Mouse (Mus musculus): Measurements from ENCODE around the gene Adpgk. TPM values are rescaled to one million over a fixed set of nuclear protein-coding genes. Genes with fewer than 3 reads are reported as not detected.

Gene Adpgk
- total RNA-seq (2021) = 10 to 100 TPM; 11.3 to 12.6 TPM

- peak; percentile 99 for DNase-seq
- intact Hi-C loops (cut with DNase I) = loop anchor here (5.0 kb wide), 2 partner anchors 131 to 196 kb away; partner anchors contain the start of gene Arih1
These were observed at the start of gene Adpgk for GRCm38 (mm10) chr9:59290957-59291687. Gene Adpgk (plus strand): TSS chr9:59291558.

GRCm38 (mm10) chr9:59245181-59245580 lies 46.2 kb upstream of the Adpgk start:
- no peak for DNase-seq
- intact Hi-C loops (cut with DNase I) = no loop called here

DNA sequence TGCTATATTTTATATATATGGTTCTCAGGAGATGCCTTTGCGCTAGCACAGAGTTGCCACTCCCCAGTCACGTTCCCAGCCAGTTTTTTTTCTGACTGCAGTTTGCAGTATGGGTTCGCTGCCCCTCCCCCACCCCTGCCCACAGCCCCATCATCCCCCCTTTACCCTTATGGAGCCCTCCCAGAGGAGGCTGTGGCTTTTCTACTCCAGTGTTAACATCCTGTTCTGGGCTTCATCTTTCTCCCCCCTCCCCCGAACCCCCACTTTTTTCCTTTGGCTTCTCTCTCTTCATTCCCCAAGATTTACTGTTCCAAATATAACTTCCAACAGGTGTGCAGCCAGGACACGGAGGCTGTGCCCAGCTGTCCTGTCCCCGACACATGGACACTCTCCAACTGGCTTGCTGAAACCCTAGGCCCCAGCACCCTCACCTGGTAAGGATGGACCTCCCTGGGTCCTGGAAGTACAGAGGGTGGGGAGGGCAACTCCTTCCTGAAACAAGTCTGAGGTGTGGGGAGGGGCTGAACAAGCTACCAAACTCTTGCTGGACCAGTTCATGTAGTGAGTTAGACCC lies 44.8 kb upstream of the Adpgk start:
- no peak for DNase-seq
- intact Hi-C loops (cut with DNase I) = no loop called here

DNA sequence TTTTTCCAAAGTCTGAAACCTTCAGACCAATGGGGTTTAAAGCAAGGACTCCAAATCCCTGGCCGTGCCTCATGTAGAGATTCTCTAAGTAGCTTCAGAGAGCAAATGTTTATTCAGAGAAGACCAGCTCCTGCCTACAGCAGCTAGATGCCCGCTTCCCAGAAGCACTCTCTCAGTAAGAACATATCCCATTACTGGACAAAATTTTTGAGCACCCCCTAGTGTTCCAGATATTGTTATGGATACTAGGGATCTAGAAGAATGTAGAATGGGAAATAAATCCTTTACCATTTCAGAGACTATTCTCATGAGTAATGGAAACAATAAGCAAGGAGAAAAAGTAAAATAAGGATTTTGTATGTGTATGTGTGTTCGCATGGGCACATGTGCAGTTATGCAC lies 42.0 kb upstream of the Adpgk start:
- no peak for DNase-seq
- intact Hi-C loops (cut with DNase I) = no loop called here

GRCm38 (mm10) chr9:59250272-59250671 lies 41.1 kb upstream of the Adpgk start:
- DNase-seq = no peak
- intact Hi-C loops (cut with DNase I) = no loop called here

GRCm38 (mm10) chr9:59254716-59255421 lies 36.5 kb upstream of the Adpgk start:
- intact Hi-C loops (cut with DNase I) = no loop called here
- DNase-seq = no peak

DNA sequence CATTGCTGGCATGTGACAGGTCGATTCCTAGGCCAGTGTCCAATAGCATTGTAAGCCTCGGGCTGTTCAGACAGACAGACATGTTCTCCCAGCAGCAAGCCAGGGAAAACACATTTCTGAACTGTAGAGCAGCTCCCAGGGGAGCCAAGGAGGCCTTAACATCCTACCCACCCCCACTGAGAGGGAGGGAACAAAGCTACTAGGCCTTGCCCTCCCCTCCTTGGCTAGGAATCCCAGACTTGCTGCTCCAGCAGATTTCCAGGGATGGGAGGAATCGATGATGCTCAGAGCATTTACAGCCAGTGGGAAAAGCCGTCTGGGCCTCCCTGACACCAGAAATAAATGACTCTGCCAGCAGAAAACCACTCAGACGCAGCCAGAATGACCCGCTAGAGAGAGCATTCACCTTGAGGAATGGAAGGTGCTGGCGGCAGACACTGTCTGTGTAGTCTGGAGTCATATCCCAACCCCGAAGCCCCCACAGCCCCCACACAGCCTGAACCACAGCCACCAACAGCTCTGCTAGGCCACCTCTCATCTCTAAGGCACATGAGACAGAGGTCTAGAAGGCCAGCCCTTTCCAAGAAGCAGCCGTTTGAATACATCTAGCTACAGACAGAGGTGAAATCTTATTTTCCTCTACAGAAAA lies 31.4 kb upstream of the Adpgk start:
- peak in 1 of 2 experiments; percentile 35 for DNase-seq
- intact Hi-C loops (cut with DNase I) = no loop called here

GRCm38 (mm10) chr9:59266332-59266731 lies 25.0 kb upstream of the Adpgk start:
- intact Hi-C loops (cut with DNase I) = no loop called here

GRCm38 (mm10) chr9:59269728-59270127 lies 21.6 kb upstream of the Adpgk start:
- intact Hi-C loops (cut with DNase I) = loop anchor here (1.0 kb wide), 1 partner anchor 256 kb away; no protein-coding TSS in a partner anchor
- peak; percentile 83 to 84 for DNase-seq

More at GRCm38 (mm10) chr9:59266332-59266731, 25.0 kb upstream of the Adpgk start:
- DNase-seq = no peak

- no peak for DNase-seq
- intact Hi-C loops (cut with DNase I) = no loop called here
These were observed 20.3 kb upstream of the Adpgk start for GRCm38 (mm10) chr9:59271081-59271480.

DNA sequence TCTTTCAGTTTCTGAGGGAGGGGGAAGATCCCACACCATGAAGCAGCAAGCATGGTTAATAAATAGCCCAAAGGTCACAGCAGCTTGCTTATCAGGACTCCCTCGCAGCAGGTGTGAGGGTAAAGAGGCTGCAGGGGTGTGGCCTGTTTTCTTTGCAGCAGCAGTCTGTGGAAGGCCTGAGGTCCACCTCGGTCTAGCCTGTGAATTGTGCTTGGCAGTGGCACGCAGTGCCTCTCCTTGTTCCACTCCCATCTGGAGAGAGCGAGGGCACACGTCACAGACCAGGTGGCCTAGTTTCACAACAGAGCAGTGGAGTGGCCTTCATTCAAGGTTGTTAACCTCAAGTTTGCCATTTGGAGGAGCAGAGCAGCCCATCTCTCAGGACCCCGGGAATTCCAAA lies 19.6 kb upstream of the Adpgk start:
- peak; percentile 57 to 58 for DNase-seq
- intact Hi-C loops (cut with DNase I) = no loop called here

DNA sequence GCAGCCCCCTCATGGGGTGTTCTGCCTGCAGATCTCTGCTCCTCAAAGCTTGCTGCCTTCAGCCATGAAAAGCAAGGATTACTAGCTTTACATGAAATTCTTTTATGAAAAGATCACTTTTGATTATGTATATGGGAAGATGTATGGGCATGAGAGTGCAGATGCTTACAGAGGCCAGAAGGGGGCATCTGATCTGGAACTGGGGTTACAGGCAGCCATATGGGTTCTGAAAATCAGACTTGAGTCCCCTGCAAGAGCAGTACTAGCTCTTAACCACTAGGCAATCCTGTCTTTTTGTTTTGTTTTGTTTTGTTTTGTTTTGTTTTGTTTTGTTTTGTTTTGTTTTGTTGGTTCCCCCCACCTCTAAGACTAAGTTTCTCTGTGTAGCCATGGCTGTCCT lies 18.2 kb upstream of the Adpgk start:
- DNase-seq = no peak
- intact Hi-C loops (cut with DNase I) = no loop called here

GRCm38 (mm10) chr9:59274846-59275455 lies 16.4 kb upstream of the Adpgk start:
- DNase-seq = no peak
- intact Hi-C loops (cut with DNase I) = no loop called here

DNA sequence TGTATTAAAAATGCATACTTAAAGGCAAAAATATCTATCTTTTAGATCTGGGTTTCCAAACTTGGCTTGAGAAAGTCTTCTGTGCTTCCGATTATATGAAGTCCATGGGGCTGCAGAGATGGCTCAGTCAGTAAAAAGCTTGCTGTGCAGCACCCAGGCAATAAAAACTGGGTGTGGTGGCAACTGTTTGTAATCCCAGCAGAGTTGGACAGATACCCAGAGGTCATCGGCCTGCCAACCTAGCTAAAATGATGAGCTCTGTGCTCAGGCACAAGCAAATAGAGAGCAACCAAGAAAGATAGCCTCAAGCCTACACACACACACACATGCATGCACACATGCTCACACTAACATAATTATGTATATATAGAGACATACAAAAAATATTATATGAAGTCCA lies 13.2 kb upstream of the Adpgk start:
- intact Hi-C loops (cut with DNase I) = no loop called here
- no peak for DNase-seq

DNA sequence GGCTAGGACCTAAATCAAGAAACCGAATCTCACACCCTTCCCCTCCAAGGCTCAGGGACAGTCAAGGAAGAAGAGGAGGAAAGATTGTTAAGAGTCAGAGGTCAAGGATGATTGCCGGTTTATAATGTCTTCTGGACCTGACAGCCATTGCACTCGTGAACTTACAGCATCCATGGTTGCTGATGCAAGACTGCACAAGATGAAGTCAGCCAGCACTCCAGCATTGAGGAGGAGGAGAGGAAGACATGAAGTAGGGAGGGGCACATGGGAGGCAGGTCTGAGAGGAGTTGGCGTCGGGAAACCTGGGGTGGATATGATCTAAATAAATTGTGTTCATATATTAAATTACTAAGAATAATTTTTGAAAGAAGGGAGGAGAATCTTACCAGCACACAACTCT lies 12.7 kb upstream of the Adpgk start:
- no peak for DNase-seq
- intact Hi-C loops (cut with DNase I) = no loop called here

GRCm38 (mm10) chr9:59280888-59281287 lies 10.5 kb upstream of the Adpgk start:
- intact Hi-C loops (cut with DNase I) = no loop called here
- DNase-seq = no peak

GRCm38 (mm10) chr9:59281871-59282682 lies 9.3 kb upstream of the Adpgk start:
- peak; percentile 77 to 87 for DNase-seq
- intact Hi-C loops (cut with DNase I) = loop anchor here (1.0 to 2.0 kb wide), 2 partner anchors 268 to 379 kb away; no protein-coding TSS in a partner anchor

- no peak for DNase-seq
- intact Hi-C loops (cut with DNase I) = loop anchor here (1.0 to 2.0 kb wide), 2 partner anchors 268 to 380 kb away; no protein-coding TSS in a partner anchor
These were observed 8.7 kb upstream of the Adpgk start for GRCm38 (mm10) chr9:59282683-59282986.

DNA sequence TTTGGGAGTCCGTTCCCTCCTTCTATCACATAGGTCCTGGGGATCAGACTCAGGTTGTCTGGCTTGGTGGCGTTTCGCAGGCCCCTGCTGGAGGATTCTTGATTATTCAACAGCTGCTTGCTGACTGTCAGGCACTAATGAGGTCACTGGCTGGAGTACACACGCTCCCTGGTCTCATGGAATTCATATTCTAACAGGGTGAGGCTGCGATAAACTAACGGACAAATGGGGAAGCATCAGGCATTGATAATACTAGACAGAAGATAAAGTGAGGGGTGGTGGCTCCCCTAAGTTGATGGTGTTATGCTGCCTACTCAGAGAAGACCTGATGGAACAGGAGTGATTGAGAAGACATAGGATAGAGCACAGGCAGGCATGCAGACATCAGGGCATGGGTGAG lies 5.7 kb upstream of the Adpgk start:
- DNase-seq = no peak
- intact Hi-C loops (cut with DNase I) = no loop called here

GRCm38 (mm10) chr9:59288058-59288457 lies 3.3 kb upstream of the Adpgk start:
- intact Hi-C loops (cut with DNase I) = no loop called here
- DNase-seq = no peak
